Mouse (Mus musculus): Measurements from ENCODE around the gene Exoc6b. TPM values are rescaled to one million over a fixed set of nuclear protein-coding genes. Genes with fewer than 3 reads are reported as not detected.

Exoc6b gene
- polyA plus RNA-seq, 1 experiment from 2014 or later: 15.2 TPM

DNA sequence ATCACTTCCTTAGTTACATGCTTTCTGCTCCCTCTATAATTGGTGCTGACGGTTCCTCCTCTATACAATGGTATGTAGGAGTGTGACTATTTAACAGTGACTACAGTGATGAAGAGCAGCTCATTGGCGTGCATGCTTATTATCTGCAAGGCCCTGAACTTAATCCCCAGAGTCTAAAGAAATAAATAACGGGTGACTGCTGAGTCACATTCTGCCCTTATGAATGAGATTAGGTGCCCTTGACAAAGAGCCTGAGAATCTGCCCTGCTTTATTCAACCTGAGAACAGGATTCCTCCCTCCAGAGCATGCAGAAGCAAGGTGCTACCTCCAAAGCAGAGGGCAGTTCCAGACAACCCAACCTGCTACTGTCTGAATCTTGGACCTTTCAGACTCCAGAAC lies 314.0 kb downstream of the Exoc6b start:
- no peak overlapping the region for H3K4me2 ChIP-seq
- no peak overlapping the region for H3K4me3 ChIP-seq
- H3K27me3 ChIP-seq: no peaks in the 10 kb centered on the region
- no peak overlapping the region for H3K27ac ChIP-seq
- ATAC-seq (replicated peaks; ENCODE audit: insufficient number of reproducible peaks, insufficient read depth, low FRiP score, low read depth): no peak
- H3K36me3 ChIP-seq: no peaks in the 10 kb centered on the region
- H3K9me3 ChIP-seq (replicated peaks): no peaks in the 10 kb centered on the region
- H3K9ac ChIP-seq: no peak overlapping the region
- 44% methylated on average over 3 of the region's 3 CpGs for WGBS
- peaks cover 3% of the 10 kb centered on the region; the same call in 1 of the 2 replicates for H3K4me1 ChIP-seq (replicated peaks)

GRCm38 (mm10) chr6:84752806-84753420 lies 316.4 kb downstream of the Exoc6b start:
- Histone ChIP-seq H3K4me2 (no peak overlapping the region), H3K9me3 (replicated peaks) (no peaks in the 10 kb centered on the region), H3K4me3 (no peak overlapping the region), H3K9ac (no peak overlapping the region), H3K4me1 (replicated peaks) (peaks cover 3% of the 10 kb centered on the region; the same call in 1 of the 2 replicates), H3K27me3 (no peaks in the 10 kb centered on the region), H3K36me3 (no peaks in the 10 kb centered on the region), H3K27ac (no peak overlapping the region)
- ATAC-seq (replicated peaks; ENCODE audit: insufficient number of reproducible peaks, insufficient read depth, low FRiP score, low read depth): no peak

DNA sequence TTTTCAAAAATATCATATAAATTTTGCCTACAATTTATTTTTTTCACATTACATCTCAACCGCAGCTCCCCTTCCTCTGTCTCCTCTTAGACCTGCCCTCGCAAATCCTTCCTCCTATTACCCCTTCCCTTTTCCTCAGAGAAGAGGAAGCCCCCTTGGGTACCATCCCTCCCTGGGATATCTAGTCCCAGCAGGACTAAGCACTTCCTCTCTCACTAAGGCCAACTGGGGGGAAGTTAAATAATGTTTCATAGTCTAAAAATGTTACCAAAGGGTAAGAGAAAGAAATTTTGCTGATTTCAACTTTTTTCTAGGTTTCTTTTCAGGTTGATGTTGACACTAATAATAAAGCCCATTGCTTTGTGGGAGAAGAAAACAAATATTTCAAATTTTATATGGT lies 317.9 kb downstream of the Exoc6b start:
- WGBS: 78% methylated on average over 2 of the region's 2 CpGs
- no peak for ATAC-seq (replicated peaks; ENCODE audit: insufficient number of reproducible peaks, insufficient read depth, low FRiP score, low read depth)

GRCm38 (mm10) chr6:84746847-84747395 lies 322.4 kb downstream of the Exoc6b start:
- Histone ChIP-seq H3K4me3 (no peak overlapping the region), H3K4me2 (no peak overlapping the region), H3K36me3 (no peaks in the 10 kb centered on the region), H3K9me3 (replicated peaks) (no peaks in the 10 kb centered on the region), H3K9ac (no peak overlapping the region), H3K27ac (no peak overlapping the region), H3K4me1 (replicated peaks) (no peaks in the 10 kb centered on the region), H3K27me3 (no peaks in the 10 kb centered on the region)
- WGBS: 70% methylated on average over 10 of the region's 10 CpGs
- ATAC-seq (replicated peaks; ENCODE audit: insufficient number of reproducible peaks, insufficient read depth, low FRiP score, low read depth): no peak

More for the DNA sequence above, 317.9 kb downstream of the Exoc6b start:
- Histone ChIP-seq H3K4me1 (replicated peaks) (peaks cover 3% of the 10 kb centered on the region; the same call in 1 of the 2 replicates), H3K27ac (no peak overlapping the region), H3K9ac (no peak overlapping the region), H3K4me2 (no peak overlapping the region), H3K9me3 (replicated peaks) (no peaks in the 10 kb centered on the region), H3K36me3 (no peaks in the 10 kb centered on the region), H3K27me3 (no peaks in the 10 kb centered on the region), H3K4me3 (no peak overlapping the region)

- ATAC-seq (replicated peaks; ENCODE audit: insufficient number of reproducible peaks, insufficient read depth, low FRiP score, low read depth): no peak
- no peaks in the 10 kb centered on the region for H3K4me1 ChIP-seq (replicated peaks)
- H3K27ac ChIP-seq: no peak overlapping the region
- no peak overlapping the region for H3K9ac ChIP-seq
- H3K4me3 ChIP-seq: no peak overlapping the region
- H3K4me2 ChIP-seq: no peak overlapping the region
- 79% methylated on average over 5 of the region's 5 CpGs for WGBS
- H3K9me3 ChIP-seq (replicated peaks): no peaks in the 10 kb centered on the region
- H3K27me3 ChIP-seq: no peaks in the 10 kb centered on the region
- H3K36me3 ChIP-seq: no peaks in the 10 kb centered on the region
Observed at GRCm38 (mm10) chr6:84746193-84746846, 323.0 kb downstream of the Exoc6b start.

DNA sequence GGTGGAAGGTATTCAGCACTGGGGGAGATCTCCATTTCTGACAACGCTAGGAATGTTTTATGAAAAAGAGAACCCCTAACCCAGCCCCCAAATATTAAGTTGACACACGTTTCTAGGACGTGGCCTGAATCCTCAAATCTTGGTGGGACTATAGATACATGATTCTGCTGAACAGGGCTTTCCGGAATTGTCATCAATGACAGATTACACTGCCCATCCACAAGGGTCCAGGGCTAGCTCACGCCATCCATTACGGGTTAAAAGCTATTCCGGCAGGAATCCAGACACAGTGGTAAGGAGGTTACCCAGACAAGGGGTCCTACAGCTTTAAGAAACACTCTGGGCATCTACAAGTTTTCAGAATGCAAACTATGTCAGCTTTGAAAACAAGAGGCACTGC lies 323.7 kb downstream of the Exoc6b start:
- Histone ChIP-seq H3K4me3 (no peak overlapping the region), H3K27me3 (no peaks in the 10 kb centered on the region), H3K27ac (no peak overlapping the region), H3K36me3 (no peaks in the 10 kb centered on the region), H3K4me1 (replicated peaks) (no peaks in the 10 kb centered on the region), H3K4me2 (no peak overlapping the region), H3K9ac (no peak overlapping the region), H3K9me3 (replicated peaks) (no peaks in the 10 kb centered on the region)
- ATAC-seq (replicated peaks; ENCODE audit: insufficient number of reproducible peaks, insufficient read depth, low FRiP score, low read depth): no peak
- WGBS: 86% methylated on average over 7 of the region's 7 CpGs

GRCm38 (mm10) chr6:84742227-84742626 lies 327.1 kb downstream of the Exoc6b start:
- Histone ChIP-seq H3K36me3 (no peaks in the 10 kb centered on the region), H3K4me1 (replicated peaks) (no peaks in the 10 kb centered on the region), H3K27me3 (no peaks in the 10 kb centered on the region), H3K4me2 (no peak overlapping the region), H3K9ac (no peak overlapping the region), H3K27ac (no peak overlapping the region), H3K4me3 (no peak overlapping the region), H3K9me3 (replicated peaks) (no peaks in the 10 kb centered on the region)
- no peak for ATAC-seq (replicated peaks; ENCODE audit: insufficient number of reproducible peaks, insufficient read depth, low FRiP score, low read depth)
- WGBS: 55% methylated on average over 3 of the region's 3 CpGs

DNA sequence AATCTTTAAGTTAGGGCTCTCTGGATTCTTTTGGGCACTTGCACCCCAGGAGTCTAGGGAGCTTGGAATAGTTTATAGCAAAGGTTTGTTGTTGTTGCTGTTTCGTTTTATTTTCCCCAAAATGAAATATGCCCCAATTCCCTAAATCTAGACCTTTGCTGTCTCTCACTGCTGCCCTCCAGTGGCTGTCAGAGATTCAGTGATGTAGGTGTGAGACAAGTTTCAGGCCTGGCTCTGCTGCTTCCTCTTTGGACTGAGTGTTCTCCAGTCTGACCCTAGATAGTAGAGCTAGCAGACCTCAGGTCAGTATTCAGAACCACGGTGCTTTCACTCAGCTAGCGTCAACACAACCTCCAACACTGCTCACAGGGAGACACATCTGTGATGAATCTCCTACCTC lies 332.4 kb downstream of the Exoc6b start:
- 54% methylated on average over 3 of the region's 3 CpGs for WGBS

GRCm38 (mm10) chr6:84726876-84727275 lies 342.4 kb downstream of the Exoc6b start:
- Histone ChIP-seq H3K36me3 (no peaks in the 10 kb centered on the region), H3K4me2 (no peak overlapping the region), H3K4me3 (no peak overlapping the region), H3K4me1 (replicated peaks) (peaks cover 3% of the 10 kb centered on the region; the same call in 1 of the 2 replicates), H3K9me3 (replicated peaks) (peaks cover 8% of the 10 kb centered on the region; the same call in 1 of the 2 replicates), H3K9ac (no peak overlapping the region), H3K27ac (no peak overlapping the region), H3K27me3 (no peaks in the 10 kb centered on the region)
- ATAC-seq (replicated peaks; ENCODE audit: insufficient number of reproducible peaks, insufficient read depth, low FRiP score, low read depth): no peak

More for the DNA sequence above, 332.4 kb downstream of the Exoc6b start:
- Histone ChIP-seq H3K4me1 (replicated peaks) (no peaks in the 10 kb centered on the region), H3K9me3 (replicated peaks) (no peaks in the 10 kb centered on the region), H3K36me3 (no peaks in the 10 kb centered on the region), H3K4me3 (no peak overlapping the region), H3K27ac (no peak overlapping the region), H3K9ac (no peak overlapping the region), H3K4me2 (no peak overlapping the region), H3K27me3 (no peaks in the 10 kb centered on the region)
- no peak for ATAC-seq (replicated peaks; ENCODE audit: insufficient number of reproducible peaks, insufficient read depth, low FRiP score, low read depth)

- H3K4me1 ChIP-seq (replicated peaks): no peaks in the 10 kb centered on the region
Observed at GRCm38 (mm10) chr6:84713171-84713570, 356.1 kb downstream of the Exoc6b start.

GRCm38 (mm10) chr6:84710831-84711230 lies 358.5 kb downstream of the Exoc6b start:
- H3K4me3 ChIP-seq: no peak overlapping the region
- H3K27ac ChIP-seq: no peak overlapping the region
- 86% methylated on average over 6 of the region's 6 CpGs for WGBS
- no peaks in the 10 kb centered on the region for H3K36me3 ChIP-seq
- H3K9ac ChIP-seq: no peak overlapping the region
- no peak overlapping the region for H3K4me2 ChIP-seq
- no peaks in the 10 kb centered on the region for H3K9me3 ChIP-seq (replicated peaks)
- ATAC-seq (replicated peaks; ENCODE audit: insufficient number of reproducible peaks, insufficient read depth, low FRiP score, low read depth): no peak
- H3K4me1 ChIP-seq (replicated peaks): no peaks in the 10 kb centered on the region
- no peaks in the 10 kb centered on the region for H3K27me3 ChIP-seq

More at GRCm38 (mm10) chr6:84713171-84713570, 356.1 kb downstream of the Exoc6b start:
- WGBS: 93% methylated on average over 11 of the region's 11 CpGs
- H3K36me3 ChIP-seq: no peaks in the 10 kb centered on the region
- ATAC-seq (replicated peaks; ENCODE audit: insufficient number of reproducible peaks, insufficient read depth, low FRiP score, low read depth): no peak
- no peak overlapping the region for H3K4me3 ChIP-seq
- no peak overlapping the region for H3K9ac ChIP-seq
- H3K27ac ChIP-seq: no peak overlapping the region
- no peaks in the 10 kb centered on the region for H3K27me3 ChIP-seq
- no peaks in the 10 kb centered on the region for H3K9me3 ChIP-seq (replicated peaks)
- H3K4me2 ChIP-seq: no peak overlapping the region

GRCm38 (mm10) chr6:84708631-84709030 lies 360.7 kb downstream of the Exoc6b start:
- H3K36me3 ChIP-seq: no peaks in the 10 kb centered on the region
- H3K9me3 ChIP-seq (replicated peaks): no peaks in the 10 kb centered on the region
- H3K4me3 ChIP-seq: no peak overlapping the region
- WGBS: 68% methylated on average over 4 of the region's 4 CpGs
- H3K27me3 ChIP-seq: no peaks in the 10 kb centered on the region
- no peak overlapping the region for H3K27ac ChIP-seq
- ATAC-seq (replicated peaks; ENCODE audit: insufficient number of reproducible peaks, insufficient read depth, low FRiP score, low read depth): no peak
- no peaks in the 10 kb centered on the region for H3K4me1 ChIP-seq (replicated peaks)
- no peak overlapping the region for H3K4me2 ChIP-seq
- no peak overlapping the region for H3K9ac ChIP-seq
